Mouse (Mus musculus) heart, embryonic 14.5 days (tissue): ENCODE data around the gene Tpd52l2. TPM values are rescaled to one million over a fixed set of nuclear protein-coding genes. Genes with fewer than 3 reads are reported as not detected.

Experiments used
- ATAC-seq: fragments of 200-750 bp; cut with Nextera tagmentation; 2 replicates; pipeline ENCODE4 v1.8.0; 2017; ENCODE audit warnings: low read depth, moderate TSS enrichment; ENCODE audit not compliant: insufficient number of reproducible peaks, insufficient read depth, low FRiP score
- H3K27ac ChIP-seq, 2 experiments: fragments of 200-500 bp in 1 of 2; fragments of 300-500 bp in 1 of 2; sonication (generic) in 1 of 2; replicated peaks in 1 of 2; 2 replicates each; pipeline ENCODE4 v1.5.1; 2012 to 2014; ENCODE audit warnings: low read depth in 2 of 2, low read length in 2 of 2, control low read depth in 1 of 2, mild to moderate bottlenecking in 1 of 2, mixed read lengths in 1 of 2; ENCODE audit not compliant: control insufficient read depth in 1 of 2, insufficient read depth in 1 of 2
- H3K27me3 ChIP-seq: fragments of 300-500 bp; sonication (generic); 2 replicates; pipeline ENCODE4 v1.6.1; 2014; ENCODE audit warnings: mild to moderate bottlenecking, low read length, control low read depth; ENCODE audit not compliant: control insufficient read depth, insufficient read depth
- H3K36me3 ChIP-seq: fragments of 300-500 bp; sonication (generic); 2 replicates; pipeline ENCODE4 v1.6.1; 2014; ENCODE audit warnings: mild to moderate bottlenecking, control low read depth, low read length, mixed read lengths; ENCODE audit not compliant: control insufficient read depth, insufficient read depth
- H3K4me1 ChIP-seq, 2 experiments: fragments of 200-500 bp in 1 of 2; fragments of 300-500 bp in 1 of 2; sonication (generic) in 1 of 2; 2 replicates each; pipeline ENCODE4 v1.6.1; 2012 to 2014; ENCODE audit warnings: low read length in 2 of 2, control low read depth in 1 of 2, mixed read lengths in 1 of 2; ENCODE audit not compliant: control insufficient read depth in 2 of 2, insufficient read depth in 2 of 2
- H3K4me2 ChIP-seq: fragments of 300-500 bp; sonication (generic); 2 replicates; pipeline ENCODE4 v1.6.1; 2014; ENCODE audit warnings: mild to moderate bottlenecking, low read length
- H3K4me3 ChIP-seq, 2 experiments: fragments of 200-500 bp in 1 of 2; fragments of 300-500 bp in 1 of 2; sonication (generic) in 1 of 2; 2 replicates each; pipeline ENCODE4 v1.5.1; 2012 to 2014; ENCODE audit warnings: low read length in 2 of 2, mild to moderate bottlenecking in 2 of 2, control low read depth in 1 of 2, low read depth in 1 of 2, moderate library complexity in 1 of 2; ENCODE audit not compliant: control insufficient read depth in 1 of 2, insufficient read depth in 1 of 2
- H3K9ac ChIP-seq: fragments of 300-500 bp; sonication (generic); 2 replicates; pipeline ENCODE4 v1.6.1; 2014; ENCODE audit warnings: mild to moderate bottlenecking, low read length
- H3K9me3 ChIP-seq: fragments of 300-500 bp; sonication (generic); 2 replicates; pipeline ENCODE4 v1.6.1; 2016; ENCODE audit warnings: low read length, control low read depth; ENCODE audit not compliant: control insufficient read depth
- WGBS: fragments of 180-500 bp; shearing (Covaris S2); extraction: QIAGEN DNeasy Blood & Tissue Kit; methylation state at CpG from one replicate; pipeline ENCODE4 v1.1.7; 2014; 5-methylcytosine and 5-hydroxymethylcytosine counted together
- polyA plus RNA-seq: library from polyadenylated mRNA; unstranded; fragments of >200 nt; fragmentation: Nextera tagmentation; extraction: Ambion mirVana; gene quantifications from 2 replicates; pipeline ENCODE4 v1.2.1, GENCODE M21; 2014

Gene Tpd52l2
- polyA plus RNA-seq, 1 experiment from 2014 or later = 139 TPM

GRCm38 (mm10) chr2:181498644-181499043, 1.7 kb downstream of the Tpd52l2 start:
- Histone ChIP-seq H3K27me3 (no peaks in the 10 kb centered on the region), H3K4me3 (no peak overlapping the region; a peak in 1 of 4 replicates), H3K9me3 (no peaks in the 10 kb centered on the region), H3K27ac (no peak overlapping the region), H3K36me3 (peaks cover 42% of the 10 kb centered on the region), H3K4me2 (no peak overlapping the region), H3K4me1 (peaks cover 2 to 14% of the 10 kb centered on the region in 2 experiments; a peak in 3 of 4 replicates), H3K9ac (no peak overlapping the region; the same call in 1 of the 2 replicates)
- 73% methylated on average over 4 of the region's 4 CpGs for WGBS
- ATAC-seq = no peak

GRCm38 (mm10) chr2:181509191-181509590, 12.2 kb downstream of the Tpd52l2 start:
- Histone ChIP-seq H3K4me2 (no peak overlapping the region), H3K4me3 (no peak overlapping the region), H3K36me3 (peaks cover 97% of the 10 kb centered on the region), H3K9me3 (no peaks in the 10 kb centered on the region), H3K4me1 (peaks cover 0 to 9% of the 10 kb centered on the region in 2 experiments; a peak in 1 of 4 replicates), H3K27ac (no peak overlapping the region), H3K27me3 (no peaks in the 10 kb centered on the region), H3K9ac (no peak overlapping the region)
- ATAC-seq = no peak
- 91% methylated on average over 2 of the region's 2 CpGs for WGBS

GRCm38 (mm10) chr2:181511231-181511630, 14.3 kb downstream of the Tpd52l2 start:
- no peak overlapping the region for H3K4me2 ChIP-seq
- no peak for ATAC-seq
- H3K27me3 ChIP-seq = no peaks in the 10 kb centered on the region
- peaks cover 0 to under 1% of the 10 kb centered on the region in 2 experiments; a peak in 1 of 4 replicates for H3K4me1 ChIP-seq
- no peak overlapping the region for H3K9ac ChIP-seq
- no peaks in the 10 kb centered on the region for H3K9me3 ChIP-seq
- no peak overlapping the region for H3K27ac ChIP-seq
- 94% methylated on average over 8 of the region's 8 CpGs for WGBS
- H3K36me3 ChIP-seq = peaks cover 98% of the 10 kb centered on the region
- no peak overlapping the region for H3K4me3 ChIP-seq

- H3K9me3 ChIP-seq = no peaks in the 10 kb centered on the region
- H3K27ac ChIP-seq = peak overlapping the region; percentile 95 to 98
- H3K9ac ChIP-seq = peak overlapping the region; percentile 94
- no peak for ATAC-seq
- WGBS = 71% methylated on average over 3 of the region's 3 CpGs
- H3K4me2 ChIP-seq = peak overlapping the region; percentile 75
- peak overlapping the region in 1 of 2 experiments; percentile 94; a peak in 2 of 4 replicates for H3K4me3 ChIP-seq
- no peaks in the 10 kb centered on the region for H3K27me3 ChIP-seq
- peaks cover 38% of the 10 kb centered on the region for H3K36me3 ChIP-seq
- peaks cover 3 to 19% of the 10 kb centered on the region in 2 experiments for H3K4me1 ChIP-seq
Measured at GRCm38 (mm10) chr2:181519201-181519600, 22.3 kb downstream of the Tpd52l2 start.

GRCm38 (mm10) chr2:181520118-181520935, 23.4 kb downstream of the Tpd52l2 start, which contains the start of gene Dnajc5:
Dnajc5 (plus strand) TSS chr2:181520485.
- Histone ChIP-seq H3K27me3 (no peaks in the 10 kb centered on the region), H3K27ac (peak within 1 kb of the TSS; percentile 95 to 98), H3K36me3 (peaks cover 27% of the 10 kb centered on the region), H3K9me3 (no peaks in the 10 kb centered on the region), H3K4me3 (peak within 1 kb of the TSS; percentile 94), H3K9ac (peak within 1 kb of the TSS; percentile 94), H3K4me2 (peak within 1 kb of the TSS; percentile 75), H3K4me1 (peaks cover 3 to 22% of the 10 kb centered on the region in 2 experiments)
- WGBS = under 1% methylated on average over 73 of the region's 74 CpGs
- peak; percentile 95 for ATAC-seq

GRCm38 (mm10) chr2:181520936-181521227, 23.9 kb downstream of the Tpd52l2 start:
- 1% methylated on average over 17 of the region's 17 CpGs for WGBS
- ATAC-seq = no peak

GRCm38 (mm10) chr2:181521491-181521890, 24.5 kb downstream of the Tpd52l2 start:
- Histone ChIP-seq H3K9me3 (no peaks in the 10 kb centered on the region), H3K4me2 (peak overlapping the region; percentile 75), H3K27ac (no peak overlapping the region), H3K4me3 (peak overlapping the region; percentile 94), H3K9ac (peak overlapping the region; percentile 94), H3K4me1 (peaks cover 3 to 22% of the 10 kb centered on the region in 2 experiments), H3K36me3 (peaks cover 16% of the 10 kb centered on the region), H3K27me3 (no peaks in the 10 kb centered on the region)
- WGBS = 29% methylated on average over 10 of the region's 10 CpGs
- no peak for ATAC-seq

More at GRCm38 (mm10) chr2:181520936-181521227, 23.9 kb downstream of the Tpd52l2 start:
- Histone ChIP-seq H3K36me3 (peaks cover 22% of the 10 kb centered on the region), H3K27me3 (no peaks in the 10 kb centered on the region), H3K27ac (peak overlapping the region; percentile 95 to 98), H3K9me3 (no peaks in the 10 kb centered on the region), H3K4me2 (peak overlapping the region; percentile 75), H3K9ac (peak overlapping the region; percentile 94), H3K4me1 (peaks cover 3 to 22% of the 10 kb centered on the region in 2 experiments), H3K4me3 (peak overlapping the region; percentile 94)
